Mouse (Mus musculus) heart, embryonic 16.5 days (tissue): Measurements from ENCODE around the gene A630095N17Rik. TPM values are rescaled to one million over a fixed set of nuclear protein-coding genes. Genes with fewer than 3 reads are reported as not detected.

Experiments
- microRNA-seq: library from miRNA; unstranded; fragments of <30 nt; microRNA quantifications from one replicate; pipeline ENCODE4, GENCODE M21; 2017
- polyA plus RNA-seq: library from polyadenylated mRNA; unstranded; fragments of >200 nt; fragmentation: Nextera tagmentation; extraction: Ambion mirVana; gene quantifications from 2 replicates; pipeline ENCODE4 v1.2.1, GENCODE M21; 2015

Gene A630095N17Rik
- polyA plus RNA-seq, 1 experiment from 2014 or later: 0.24 TPM

Small RNA genes lying within 50 kb of the gene (microRNA-seq; reads per million reads assigned to microRNA genes)
- gene Gm27943: not detected

Other genes starting within 250 kb of the A630095N17Rik start
- gene Nhej1, start 106.9 kb downstream of the A630095N17Rik start, polyA plus RNA-seq: 7.5 and 8.8 TPM in 2 replicates
- gene Slc23a3, start 98.2 kb downstream of the A630095N17Rik start, polyA plus RNA-seq: 1.1 TPM in 2 replicates
- gene Cnppd1, start 89.4 kb downstream of the A630095N17Rik start, polyA plus RNA-seq: 39.2 and 40.9 TPM in 2 replicates
- 33.9 TPM in 2 replicates for gene Retreg2, start 89.3 kb downstream of the A630095N17Rik start, polyA plus RNA-seq
- 30.4 and 31.7 TPM in 2 replicates for gene Zfand2b, start 63.5 kb downstream of the A630095N17Rik start, polyA plus RNA-seq
- 15.2 and 16.1 TPM in 2 replicates for gene Abcb6, start 51.7 kb downstream of the A630095N17Rik start, polyA plus RNA-seq
- gene Ankzf1, start 40.0 kb downstream of the A630095N17Rik start, polyA plus RNA-seq: 22.8 and 32.0 TPM in 2 replicates
- gene Atg9a, start 39.9 kb downstream of the A630095N17Rik start, polyA plus RNA-seq: 31.7 and 34.9 TPM in 2 replicates
- gene Glb1l, start 21.3 kb downstream of the A630095N17Rik start, polyA plus RNA-seq: 7.7 and 8.8 TPM in 2 replicates
- gene Stk16, start 21.3 kb downstream of the A630095N17Rik start, polyA plus RNA-seq: 96.5 and 102 TPM in 2 replicates
- 63.3 and 81.2 TPM in 2 replicates for gene Tuba4a, start 12.2 kb downstream of the A630095N17Rik start, polyA plus RNA-seq
- gene Dnajb2, start 4.3 kb upstream of the A630095N17Rik start, polyA plus RNA-seq: 45.6 and 46.0 TPM in 2 replicates
- 0.44 and 0.62 TPM in 2 replicates for gene Ptprn, start 32.4 kb upstream of the A630095N17Rik start, polyA plus RNA-seq
- gene Resp18, start 46.3 kb upstream of the A630095N17Rik start, polyA plus RNA-seq: 0.76 TPM in 1 of 2 replicates, not detected in the other
- 129 and 131 TPM in 2 replicates for gene Dnpep, start 85.9 kb upstream of the A630095N17Rik start, polyA plus RNA-seq
- gene Des, start 128.2 kb upstream of the A630095N17Rik start, polyA plus RNA-seq: 469 and 480 TPM in 2 replicates
- 41.1 and 46.4 TPM in 2 replicates for gene Speg, start 143.2 kb upstream of the A630095N17Rik start, polyA plus RNA-seq
- 72.6 and 85.3 TPM in 2 replicates for gene Gmppa, start 203.8 kb upstream of the A630095N17Rik start, polyA plus RNA-seq
- 0.08 and 0.27 TPM in 2 replicates for gene Asic4, start 218.3 kb upstream of the A630095N17Rik start, polyA plus RNA-seq
- 23.9 and 27.0 TPM in 2 replicates for gene Chpf, start 247.2 kb upstream of the A630095N17Rik start, polyA plus RNA-seq
- 0.60 and 0.69 TPM in 2 replicates for gene Tmem198, start 247.4 kb upstream of the A630095N17Rik start, polyA plus RNA-seq